Mouse (Mus musculus) CD4-positive, CD25-positive, alpha-beta regulatory T cell (primary cell): Measurements from ENCODE around the gene Syt12. TPM values are rescaled to one million over a fixed set of nuclear protein-coding genes. Genes with fewer than 3 reads are reported as not detected.

Source experiments
- polyA plus RNA-seq: library from polyadenylated mRNA; unstranded; fragments of 100-300 nt; shearing (Covaris generic); gene quantifications from one replicate; pipeline ENCODE4 v1.2.1, GENCODE M21; 2017

Syt12 gene
- 0.14 TPM for polyA plus RNA-seq

GRCm38 (mm10) chr19:4477345-4478189 is at the start of gene Syt12:
Gene Syt12 (minus strand): TSS chr19:4477447.

GRCm38 (mm10) chr19:4509986-4510963 is 33.0 kb upstream of the Syt12 start, which contains the start of gene Pcx:
Gene Pcx (plus strand): TSS chr19:4510472.

GRCm38 (mm10) chr19:4498062-4498933 is 21.1 kb upstream of the Syt12 start, which contains the start of gene 2010003K11Rik:
Gene 2010003K11Rik (minus strand): TSS chr19:4498583.

GRCm38 (mm10) chr19:4439161-4439801 is 38.0 kb downstream of the Syt12 start, which contains the start of gene Rhod:
Gene Rhod (minus strand): TSS chr19:4439432.

GRCm38 (mm10) chr19:4397798-4398629 is 79.2 kb downstream of the Syt12 start, which contains the start of gene Kdm2a:
Gene Kdm2a (minus strand): TSS chr19:4398285.

Other genes starting within 250 kb of the Syt12 start
- 113 TPM for gene Pold4, start 245.5 kb downstream of the Syt12 start, polyA plus RNA-seq
- gene Ssh3, start 208.3 kb downstream of the Syt12 start, polyA plus RNA-seq: 0.73 TPM
- 7.3 TPM for gene Ankrd13d, start 194.3 kb downstream of the Syt12 start, polyA plus RNA-seq
- 238 TPM for gene Grk2, start 171.2 kb downstream of the Syt12 start, polyA plus RNA-seq
- gene Kdm2a, start 79.2 kb downstream of the Syt12 start, polyA plus RNA-seq: 71.8 TPM
- gene Rhod, start 38.0 kb downstream of the Syt12 start, polyA plus RNA-seq: 4.6 TPM
- gene 2010003K11Rik, start 21.1 kb upstream of the Syt12 start, polyA plus RNA-seq: not detected
- gene Pcx, start 33.0 kb upstream of the Syt12 start, polyA plus RNA-seq: 2.6 TPM
- gene Lrfn4, start 138.2 kb upstream of the Syt12 start, polyA plus RNA-seq: 1.2 TPM
- 74.5 TPM for gene Rce1, start 148.2 kb upstream of the Syt12 start, polyA plus RNA-seq
- gene Gm960, start 221.2 kb upstream of the Syt12 start, polyA plus RNA-seq: 0.34 TPM
- 0.36 TPM for gene Sptbn2, start 233.7 kb upstream of the Syt12 start, polyA plus RNA-seq